Mouse (Mus musculus) bone marrow macrophage, adult 2 months (primary cell): ENCODE measurements around the gene 1700018G05Rik.

Experiments
- CTCF ChIP-seq: IDR thresholded peaks from 2 replicates; pipeline ENCODE4 v1.5.1; 2012; ENCODE audit warnings: low read depth, mild to moderate bottlenecking, low read length, moderate library complexity
- POLR2A ChIP-seq: IDR thresholded peaks from 2 replicates; pipeline ENCODE4 v1.6.1; 2012; ENCODE audit warnings: mild to moderate bottlenecking, low read depth, low read length, borderline replicate concordance

DNA sequence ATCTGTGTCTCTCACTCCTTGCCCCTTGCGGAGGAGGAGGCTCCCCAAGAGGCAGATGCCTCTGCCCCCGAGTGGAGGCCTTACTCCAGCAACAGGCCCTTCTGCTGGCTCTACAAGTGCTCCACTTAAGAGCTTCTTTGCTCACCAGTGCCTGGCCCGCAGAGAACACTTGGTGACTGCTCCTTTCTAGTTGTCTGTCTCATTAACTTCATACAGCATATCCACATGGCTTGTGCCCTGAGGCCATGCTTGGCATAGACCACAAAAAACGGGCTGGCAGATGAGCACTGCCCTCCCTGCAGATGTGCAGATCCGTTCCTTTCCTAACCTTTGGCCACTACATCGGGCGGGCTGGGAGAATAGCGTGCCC lies 6.2 kb downstream of the 1700018G05Rik start:
- TF ChIP-seq CTCF (no peak), POLR2A (no peak)
